Mouse (Mus musculus): Measurements from ENCODE around the gene Csnka2ip. TPM values are rescaled to one million over a fixed set of nuclear protein-coding genes. Genes with fewer than 3 reads are reported as not detected.

The Csnka2ip gene
- total RNA-seq, 2 experiments from 2014 or later, result not detected

Other genes starting within 250 kb of the Csnka2ip start
- 5.0 and 8.2 TPM in 2 replicates for gene 4930453N24Rik, start 168.8 kb upstream of the Csnka2ip start, total RNA-seq (2015; ENCODE audit: low replicate concordance)
- 9.5 and 10.4 TPM in 2 replicates for gene 4930453N24Rik, start 168.8 kb upstream of the Csnka2ip start, total RNA-seq (2017; ENCODE audit: low replicate concordance)
- gene Zfp654, start 249.2 kb upstream of the Csnka2ip start, total RNA-seq (2015; ENCODE audit: low replicate concordance), result 10.7 and 26.1 TPM in 2 replicates
- gene Zfp654, start 249.2 kb upstream of the Csnka2ip start, total RNA-seq (2017; ENCODE audit: low replicate concordance), result 6.4 TPM in 2 replicates
- gene Cggbp1, start 249.6 kb upstream of the Csnka2ip start, total RNA-seq (2015; ENCODE audit: low replicate concordance), result 31.6 and 42.1 TPM in 2 replicates
- gene Cggbp1, start 249.6 kb upstream of the Csnka2ip start, total RNA-seq (2017; ENCODE audit: low replicate concordance), result 30.1 and 31.2 TPM in 2 replicates

All from erythroblast, adult 5-6 weeks (primary cell).